Mouse (Mus musculus) heart, postnatal 0 days (tissue): Measurements from ENCODE around the gene Gm9780. TPM values are rescaled to one million over a fixed set of nuclear protein-coding genes. Genes with fewer than 3 reads are reported as not detected.
"Not testable (repeated sequence)": the region's sequence is repeated elsewhere in the genome, so short reads cannot be mapped to it uniquely, and the experiment has no call there.

Experiments
- ATAC-seq: fragments of 200-750 bp; cut with Nextera tagmentation; 2 replicates; pipeline ENCODE4 v1.8.0; 2017; ENCODE audit warnings: low read depth, moderate number of reproducible peaks, moderate library complexity; ENCODE audit not compliant: insufficient read depth
- DNase-seq: peaks from one replicate; pipeline ENCODE4 v3.0.0-alpha.2; 2016; ENCODE audit warnings: low spot score
- H3K27ac ChIP-seq: fragments of 300-500 bp; sonication (generic); 2 replicates; pipeline ENCODE4 v1.5.1; 2014; ENCODE audit warnings: low read depth, mild to moderate bottlenecking
- H3K27me3 ChIP-seq: fragments of 300-500 bp; sonication (generic); 2 replicates; pipeline ENCODE4 v1.6.1; 2014; ENCODE audit warnings: low read length, mixed read lengths; ENCODE audit not compliant: control insufficient read depth, insufficient read depth
- H3K36me3 ChIP-seq: fragments of 300-500 bp; sonication (generic); replicated peaks from 2 replicates; pipeline ENCODE4 v1.6.1; 2014; ENCODE audit warnings: low read length, mixed read lengths; ENCODE audit not compliant: control insufficient read depth, insufficient read depth
- H3K4me1 ChIP-seq: fragments of 300-500 bp; sonication (generic); 2 replicates; pipeline ENCODE4 v1.6.1; 2014; ENCODE audit warnings: antibody characterized with exemption; ENCODE audit not compliant: control insufficient read depth, insufficient read depth
- H3K4me2 ChIP-seq: fragments of 300-500 bp; sonication (generic); 2 replicates; pipeline ENCODE4 v1.6.1; 2014; ENCODE audit warnings: low read depth, mild to moderate bottlenecking, low read length, moderate library complexity
- H3K4me3 ChIP-seq: fragments of 300-500 bp; sonication (generic); 2 replicates; pipeline ENCODE4 v1.5.1; 2014; ENCODE audit warnings: low read depth, low read length
- H3K9ac ChIP-seq: fragments of 300-500 bp; sonication (generic); replicated peaks from 2 replicates; pipeline ENCODE4 v1.6.1; 2014; ENCODE audit warnings: low read depth, low read length, mixed read lengths
- H3K9me3 ChIP-seq: fragments of 300-500 bp; sonication (generic); replicated peaks from 2 replicates; pipeline ENCODE4 v1.6.1; 2016; ENCODE audit warnings: low read length; ENCODE audit not compliant: control insufficient read depth
- WGBS: fragments of 180-500 bp; shearing (Covaris S2); extraction: QIAGEN DNeasy Blood & Tissue Kit; methylation state at CpG from one replicate; pipeline ENCODE4 v1.1.7; 2014; 5-methylcytosine and 5-hydroxymethylcytosine counted together
- polyA plus RNA-seq: library from polyadenylated mRNA; unstranded; fragments of >200 nt; fragmentation: Nextera tagmentation; extraction: Ambion mirVana; gene quantifications from 2 replicates; pipeline ENCODE4 v1.2.1, GENCODE M21; 2015
- total RNA-seq: library from RNA; depleted of rRNA; stranded (reverse); fragments of >200 nt; gene quantifications from 2 replicates; pipeline ENCODE4 v1.2.3, GENCODE M21; 2014; ENCODE audit warnings: low replicate concordance

Gm9780 gene
- total and polyA plus RNA-seq, 2 experiments from 2014 or later: 24.3 to 106 TPM

GRCm38 (mm10) chr14:26048767-26049166, 6.3 kb upstream of the Gm9780 start:
- not testable (repeated sequence) for H3K4me1 ChIP-seq, H3K36me3 ChIP-seq, H3K27ac ChIP-seq, ATAC-seq, DNase-seq, H3K4me3 ChIP-seq, H3K9me3 ChIP-seq, H3K9ac ChIP-seq, H3K4me2 ChIP-seq, H3K27me3 ChIP-seq
- WGBS: no CpG with 5 or more reads among the region's 9 CpGs

- not testable (repeated sequence) for H3K4me2 ChIP-seq, H3K9ac ChIP-seq, H3K4me3 ChIP-seq, H3K36me3 ChIP-seq, H3K4me1 ChIP-seq, ATAC-seq, H3K27me3 ChIP-seq, DNase-seq, H3K9me3 ChIP-seq, H3K27ac ChIP-seq
- WGBS: no CpG with 5 or more reads among the region's 8 CpGs
Measured at GRCm38 (mm10) chr14:26047026-26047425, 4.5 kb upstream of the Gm9780 start.

GRCm38 (mm10) chr14:26045007-26045406, 2.5 kb upstream of the Gm9780 start:
- WGBS: no CpG with 5 or more reads among the region's 5 CpGs
- H3K27ac ChIP-seq, H3K36me3 ChIP-seq, H3K4me1 ChIP-seq, H3K4me2 ChIP-seq, H3K9ac ChIP-seq, H3K27me3 ChIP-seq, H3K4me3 ChIP-seq, ATAC-seq, H3K9me3 ChIP-seq, DNase-seq: not testable (repeated sequence)

GRCm38 (mm10) chr14:26035439-26035838, 7.1 kb downstream of the Gm9780 start:
- H3K4me3 ChIP-seq: not testable (repeated sequence)
- no CpG with 5 or more reads among the region's 6 CpGs for WGBS

GRCm38 (mm10) chr14:26034364-26034763, 8.1 kb downstream of the Gm9780 start:
- not testable (repeated sequence) for H3K4me2 ChIP-seq, H3K4me1 ChIP-seq, H3K9ac ChIP-seq, H3K27me3 ChIP-seq, H3K9me3 ChIP-seq, H3K4me3 ChIP-seq, H3K36me3 ChIP-seq, DNase-seq, H3K27ac ChIP-seq
- ATAC-seq: peak; percentile 47; the same call in 1 of the 2 replicates
- WGBS: no CpG with 5 or more reads among the region's 3 CpGs

More at GRCm38 (mm10) chr14:26035439-26035838, 7.1 kb downstream of the Gm9780 start:
- ATAC-seq, H3K27me3 ChIP-seq, H3K9me3 ChIP-seq, H3K27ac ChIP-seq, DNase-seq, H3K9ac ChIP-seq, H3K36me3 ChIP-seq, H3K4me2 ChIP-seq, H3K4me1 ChIP-seq: not testable (repeated sequence)

- not testable (repeated sequence) for H3K36me3 ChIP-seq, H3K9me3 ChIP-seq, H3K27me3 ChIP-seq, DNase-seq, H3K9ac ChIP-seq, H3K4me2 ChIP-seq, ATAC-seq, H3K27ac ChIP-seq, H3K4me1 ChIP-seq, H3K4me3 ChIP-seq
- no CpG with 5 or more reads among the region's 12 CpGs for WGBS
Measured at GRCm38 (mm10) chr14:26025653-26026052, 16.9 kb downstream of the Gm9780 start.

- not testable (repeated sequence) for H3K36me3 ChIP-seq, H3K27me3 ChIP-seq, H3K9me3 ChIP-seq, H3K9ac ChIP-seq, H3K4me2 ChIP-seq, H3K27ac ChIP-seq, H3K4me1 ChIP-seq, DNase-seq, H3K4me3 ChIP-seq
- ATAC-seq: peak; percentile 47
- no CpG with 5 or more reads among the region's 6 CpGs for WGBS
Measured at GRCm38 (mm10) chr14:26022831-26023230, 19.7 kb downstream of the Gm9780 start.

- H3K4me1 ChIP-seq, H3K36me3 ChIP-seq, ATAC-seq, H3K27ac ChIP-seq, H3K4me2 ChIP-seq, DNase-seq, H3K9ac ChIP-seq, H3K4me3 ChIP-seq, H3K9me3 ChIP-seq, H3K27me3 ChIP-seq: not testable (repeated sequence)
- WGBS: no CpG with 5 or more reads among the region's 9 CpGs
Measured at GRCm38 (mm10) chr14:26021555-26021954, 21.0 kb downstream of the Gm9780 start.

- not testable (repeated sequence) for H3K4me2 ChIP-seq, H3K9ac ChIP-seq, H3K4me3 ChIP-seq, DNase-seq, H3K27me3 ChIP-seq, H3K27ac ChIP-seq, H3K9me3 ChIP-seq, H3K4me1 ChIP-seq, H3K36me3 ChIP-seq, ATAC-seq
- WGBS: no CpG with 5 or more reads among the region's 7 CpGs
Measured at GRCm38 (mm10) chr14:26016414-26016813, 26.1 kb downstream of the Gm9780 start.
